Mouse (Mus musculus): Measurements from ENCODE around the gene Irs1. TPM values are rescaled to one million over a fixed set of nuclear protein-coding genes. Genes with fewer than 3 reads are reported as not detected.

Irs1 gene
- polyA plus RNA-seq, 1 experiment from 2014 or later, result 4.7 TPM

GRCm38 (mm10) chr1:82281823-82282222 is 9.4 kb downstream of the Irs1 start:
- Histone ChIP-seq H3K36me3 (ENCODE audit: insufficient read depth, low read length) (peaks cover under 1% of the 10 kb centered on the region; the same call in 1 of the 2 replicates), H3K4me3 (ENCODE audit: low read depth, low read length) (no peak overlapping the region), H3K9me3 (ENCODE audit: low read length) (no peaks in the 10 kb centered on the region), H3K4me2 (replicated peaks; ENCODE audit: low read depth, low read length) (no peak overlapping the region), H3K27ac (ENCODE audit: low read length) (no peak overlapping the region), H3K27me3 (replicated peaks; ENCODE audit: insufficient read depth, low read length) (no peaks in the 10 kb centered on the region), H3K4me1 (ENCODE audit: insufficient read depth, low read depth, low read length) (peaks cover 9% of the 10 kb centered on the region; the same call in 1 of the 2 replicates), H3K9ac (replicated peaks; ENCODE audit: low read depth) (no peak overlapping the region)
- WGBS, result 62% methylated on average over 6 of the region's 6 CpGs
- DNase-seq (ENCODE audit: low spot score) (no peak), ATAC-seq (no peak)
- TF ChIP-seq EP300 (IDR thresholded peaks at IDR 0.05) (no peak), CTCF (IDR thresholded peaks at IDR 0.05) (no peak)

DNA sequence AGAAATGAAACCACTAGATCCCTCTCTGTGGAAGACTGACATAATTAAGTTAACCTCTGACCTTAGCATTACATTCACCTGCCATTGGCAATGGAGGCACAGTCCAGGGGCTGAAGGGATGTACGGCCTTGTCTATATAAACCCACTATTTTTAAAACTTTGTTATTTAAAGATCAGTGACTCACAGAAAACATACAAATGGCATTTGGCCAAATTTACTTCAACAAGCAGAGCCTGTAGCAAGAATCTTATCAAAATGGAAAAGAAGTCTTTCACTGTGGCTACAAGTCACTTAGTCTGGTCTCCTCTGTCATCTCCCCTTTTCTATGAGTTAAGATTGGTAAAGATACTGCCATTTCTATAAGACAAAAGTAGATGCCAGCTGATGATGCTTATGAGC is 11.4 kb downstream of the Irs1 start:
- no peak for TF ChIP-seq CTCF (IDR thresholded peaks at IDR 0.05)
- no peak for TF ChIP-seq EP300 (IDR thresholded peaks at IDR 0.05)
- DNase-seq (ENCODE audit: low spot score) (no peak), ATAC-seq (no peak)
- Histone ChIP-seq H3K36me3 (ENCODE audit: insufficient read depth, low read length) (peaks cover 5% of the 10 kb centered on the region; the same call in 1 of the 2 replicates), H3K9ac (replicated peaks; ENCODE audit: low read depth) (no peak overlapping the region), H3K27me3 (replicated peaks; ENCODE audit: insufficient read depth, low read length) (no peaks in the 10 kb centered on the region), H3K27ac (ENCODE audit: low read length) (no peak overlapping the region), H3K4me2 (replicated peaks; ENCODE audit: low read depth, low read length) (no peak overlapping the region), H3K9me3 (ENCODE audit: low read length) (no peaks in the 10 kb centered on the region), H3K4me1 (ENCODE audit: insufficient read depth, low read depth, low read length) (peaks cover 9% of the 10 kb centered on the region; the same call in 1 of the 2 replicates), H3K4me3 (ENCODE audit: low read depth, low read length) (no peak overlapping the region)
- 26% methylated on average over 1 of the region's 1 CpGs for WGBS

- H3K36me3 ChIP-seq (ENCODE audit: insufficient read depth, low read length), result peaks cover 5% of the 10 kb centered on the region; the same call in 1 of the 2 replicates
- H3K9me3 ChIP-seq (ENCODE audit: low read length), result no peaks in the 10 kb centered on the region
- 36% methylated on average over 1 of the region's 1 CpGs for WGBS
- H3K27ac ChIP-seq (ENCODE audit: low read length), result peak overlapping the region; percentile 26; the same call in 1 of the 2 replicates
- H3K27me3 ChIP-seq (replicated peaks; ENCODE audit: insufficient read depth, low read length), result no peaks in the 10 kb centered on the region
- ATAC-seq (peak; percentile 68), DNase-seq (ENCODE audit: low spot score) (peak; percentile 55)
- H3K9ac ChIP-seq (replicated peaks; ENCODE audit: low read depth), result no peak overlapping the region
- peaks cover 7% of the 10 kb centered on the region; the same call in 1 of the 2 replicates for H3K4me1 ChIP-seq (ENCODE audit: insufficient read depth, low read depth, low read length)
- peak; percentile 30; the same call in 1 of the 2 replicates for TF ChIP-seq EP300 (IDR thresholded peaks at IDR 0.05)
- TF ChIP-seq CTCF (IDR thresholded peaks at IDR 0.05), result no peak
- H3K4me3 ChIP-seq (ENCODE audit: low read depth, low read length), result no peak overlapping the region
- no peak overlapping the region for H3K4me2 ChIP-seq (replicated peaks; ENCODE audit: low read depth, low read length)
Measured at GRCm38 (mm10) chr1:82274361-82274760, 16.9 kb downstream of the Irs1 start.

GRCm38 (mm10) chr1:82273529-82273928 is 17.7 kb downstream of the Irs1 start:
- whole genome bisulfite sequencing, result 47% methylated on average over 6 of the region's 6 CpGs
- no peak overlapping the region for H3K4me2 ChIP-seq (replicated peaks; ENCODE audit: low read depth, low read length)
- ATAC-seq (no peak), DNase-seq (ENCODE audit: low spot score) (no peak)
- no peak for TF ChIP-seq CTCF (IDR thresholded peaks at IDR 0.05)
- TF ChIP-seq EP300 (IDR thresholded peaks at IDR 0.05), result no peak
- no peaks in the 10 kb centered on the region for H3K9me3 ChIP-seq (ENCODE audit: low read length)
- peak overlapping the region; percentile 26; the same call in 1 of the 2 replicates for H3K27ac ChIP-seq (ENCODE audit: low read length)
- peaks cover 7% of the 10 kb centered on the region; the same call in 1 of the 2 replicates for H3K4me1 ChIP-seq (ENCODE audit: insufficient read depth, low read depth, low read length)
- H3K4me3 ChIP-seq (ENCODE audit: low read depth, low read length), result no peak overlapping the region
- H3K27me3 ChIP-seq (replicated peaks; ENCODE audit: insufficient read depth, low read length), result no peaks in the 10 kb centered on the region
- H3K36me3 ChIP-seq (ENCODE audit: insufficient read depth, low read length), result peaks cover 5% of the 10 kb centered on the region; the same call in 1 of the 2 replicates
- no peak overlapping the region for H3K9ac ChIP-seq (replicated peaks; ENCODE audit: low read depth)

DNA sequence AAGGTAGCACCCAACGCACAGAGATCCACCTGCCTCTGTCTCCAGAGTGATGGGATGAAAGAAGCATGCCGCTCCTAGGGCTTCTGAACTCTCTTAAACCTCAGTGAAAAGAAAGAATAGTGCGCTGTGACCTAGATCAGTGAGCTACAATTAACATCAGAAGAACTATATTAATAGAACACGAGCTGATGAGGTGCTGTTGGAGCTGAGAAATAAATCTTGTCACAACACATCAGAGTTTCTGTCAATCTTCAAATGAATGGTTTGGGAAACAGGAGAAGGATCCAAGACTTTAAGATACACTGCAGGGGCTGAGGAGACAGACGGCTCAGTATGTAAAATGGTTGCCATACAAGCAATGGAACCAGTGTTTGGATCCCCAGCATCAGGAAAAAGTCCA is 19.0 kb downstream of the Irs1 start:
- H3K4me1 ChIP-seq (ENCODE audit: insufficient read depth, low read depth, low read length), result peaks cover 7% of the 10 kb centered on the region; the same call in 1 of the 2 replicates
- peaks cover 5% of the 10 kb centered on the region; the same call in 1 of the 2 replicates for H3K36me3 ChIP-seq (ENCODE audit: insufficient read depth, low read length)
- H3K9me3 ChIP-seq (ENCODE audit: low read length), result no peaks in the 10 kb centered on the region
- no peak overlapping the region for H3K27ac ChIP-seq (ENCODE audit: low read length)
- no peak overlapping the region for H3K4me3 ChIP-seq (ENCODE audit: low read depth, low read length)
- TF ChIP-seq EP300 (IDR thresholded peaks at IDR 0.05) (no peak), CTCF (IDR thresholded peaks at IDR 0.05) (no peak)
- no peak for DNase-seq (ENCODE audit: low spot score)
- no peak for ATAC-seq
- H3K27me3 ChIP-seq (replicated peaks; ENCODE audit: insufficient read depth, low read length), result no peaks in the 10 kb centered on the region
- no peak overlapping the region for H3K4me2 ChIP-seq (replicated peaks; ENCODE audit: low read depth, low read length)
- no peak overlapping the region for H3K9ac ChIP-seq (replicated peaks; ENCODE audit: low read depth)
- 76% methylated on average over 5 of the region's 5 CpGs for WGBS

GRCm38 (mm10) chr1:82267547-82267946 is 23.7 kb downstream of the Irs1 start:
- no peak overlapping the region for H3K4me3 ChIP-seq (ENCODE audit: low read depth, low read length)
- H3K9me3 ChIP-seq (ENCODE audit: low read length), result no peaks in the 10 kb centered on the region
- H3K9ac ChIP-seq (replicated peaks; ENCODE audit: low read depth), result no peak overlapping the region
- TF ChIP-seq EP300 (IDR thresholded peaks at IDR 0.05), result no peak
- TF ChIP-seq CTCF (IDR thresholded peaks at IDR 0.05), result no peak
- no peak overlapping the region for H3K4me2 ChIP-seq (replicated peaks; ENCODE audit: low read depth, low read length)
- no peaks in the 10 kb centered on the region for H3K36me3 ChIP-seq (ENCODE audit: insufficient read depth, low read length)
- 34% methylated on average over 4 of the region's 4 CpGs for WGBS
- H3K27me3 ChIP-seq (replicated peaks; ENCODE audit: insufficient read depth, low read length), result no peaks in the 10 kb centered on the region
- H3K27ac ChIP-seq (ENCODE audit: low read length), result no peak overlapping the region
- ATAC-seq (no peak; the same call in 1 of the 2 replicates), DNase-seq (ENCODE audit: low spot score) (peak; percentile 9)
- no peaks in the 10 kb centered on the region for H3K4me1 ChIP-seq (ENCODE audit: insufficient read depth, low read depth, low read length)
